Mouse (Mus musculus): ENCODE measurements at regions not wholly inside any gene's neighbourhood (a gene's known extent, or its start where the extent isn't known, plus 50 kb on each side); places are given as distances from the start of the nearest gene placed in this dataset.

DNA sequence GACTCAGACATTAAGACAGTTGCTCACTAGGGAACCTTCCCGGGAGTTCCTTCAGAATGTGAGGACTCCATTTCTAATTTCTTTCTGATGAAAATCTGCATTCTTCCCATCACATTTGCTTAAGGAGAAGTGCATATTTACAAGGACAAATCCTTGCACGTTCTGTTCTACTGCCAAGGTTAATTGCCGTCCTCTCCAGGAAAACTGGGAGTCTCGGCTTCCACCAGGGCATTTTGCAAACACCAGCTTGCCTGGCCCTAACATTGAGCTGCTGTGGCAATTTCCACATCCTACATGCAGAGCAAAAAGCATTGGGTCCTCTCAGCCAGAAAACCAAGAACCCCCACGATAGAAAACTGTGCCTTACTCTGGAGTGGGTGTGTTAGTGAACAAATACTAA, 91.5 kb upstream of the Noct start:
- Histone ChIP-seq H3K27ac (no peak overlapping the region), H3K4me1 (peaks cover 15% of the 10 kb centered on the region), H3K9me3 (replicated peaks) (no peaks in the 10 kb centered on the region; the same call in 1 of the 2 replicates), H3K9ac (no peak overlapping the region), H3K4me2 (no peak overlapping the region), H3K36me3 (ENCODE audit: poor library complexity, severe bottlenecking) (no peaks in the 10 kb centered on the region), H3K4me3 (no peak overlapping the region), H3K27me3 (no peaks in the 10 kb centered on the region)
- no peak for ATAC-seq
- WGBS, result 92% methylated on average over 5 of the region's 5 CpGs

DNA sequence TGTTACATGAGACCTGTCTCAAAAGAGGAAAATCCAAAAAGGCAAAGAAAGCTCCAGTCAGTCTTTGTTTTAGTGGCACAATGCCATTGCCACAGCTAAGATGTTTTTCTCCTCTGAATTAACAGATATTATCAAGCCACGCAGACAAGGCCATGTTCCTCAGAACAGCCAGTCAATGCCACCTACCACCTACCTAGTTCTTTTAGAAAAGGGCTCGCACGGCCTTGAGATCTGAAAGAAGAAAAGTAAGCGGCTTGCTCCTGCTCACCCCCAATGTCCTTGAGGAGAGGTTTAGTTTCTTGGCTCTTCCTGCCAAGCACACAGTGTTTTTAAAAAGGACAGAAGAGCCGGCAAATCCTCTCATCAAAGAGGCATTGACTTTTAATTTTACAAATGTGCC, 88.7 kb upstream of the Noct start:
- Histone ChIP-seq H3K27ac (no peak overlapping the region), H3K4me3 (no peak overlapping the region), H3K4me2 (no peak overlapping the region), H3K4me1 (peaks cover 16% of the 10 kb centered on the region), H3K36me3 (ENCODE audit: poor library complexity, severe bottlenecking) (no peaks in the 10 kb centered on the region), H3K27me3 (no peaks in the 10 kb centered on the region), H3K9ac (no peak overlapping the region), H3K9me3 (replicated peaks) (no peaks in the 10 kb centered on the region; the same call in 1 of the 2 replicates)
- 52% methylated on average over 5 of the region's 5 CpGs for WGBS
- ATAC-seq, result no peak

DNA sequence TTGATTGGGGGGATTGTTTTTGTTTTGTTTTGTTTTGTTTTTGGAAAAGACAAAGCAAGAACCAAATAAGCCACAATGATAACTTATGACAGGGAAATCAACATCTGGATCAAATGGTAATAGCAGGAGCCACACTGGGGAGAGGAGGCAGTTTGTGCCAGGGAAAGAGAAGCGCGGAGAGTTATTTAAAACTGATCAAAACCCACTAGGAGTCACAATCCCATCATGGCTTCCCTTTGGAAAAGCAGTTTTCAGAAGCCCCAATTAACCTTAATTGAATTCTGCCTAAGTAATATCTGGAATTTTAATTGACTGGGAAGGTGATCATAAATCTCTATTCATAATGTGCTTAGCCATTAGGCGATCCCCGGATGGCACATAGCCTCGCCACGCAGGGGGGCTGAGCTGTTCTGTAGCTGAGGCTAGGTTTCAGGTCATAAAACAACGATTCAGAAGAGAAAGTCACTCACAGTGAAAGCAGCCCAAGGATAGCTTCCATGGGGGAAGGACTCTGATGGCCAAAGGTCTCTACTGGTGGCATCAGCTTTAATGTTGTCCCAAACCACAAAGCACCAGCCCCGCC, 86.4 kb upstream of the Noct start:
- Histone ChIP-seq H3K27ac (no peak overlapping the region), H3K27me3 (no peaks in the 10 kb centered on the region), H3K9ac (no peak overlapping the region), H3K4me2 (no peak overlapping the region), H3K4me3 (no peak overlapping the region), H3K9me3 (replicated peaks) (no peaks in the 10 kb centered on the region), H3K36me3 (ENCODE audit: poor library complexity, severe bottlenecking) (no peaks in the 10 kb centered on the region), H3K4me1 (peaks cover 21% of the 10 kb centered on the region)
- WGBS, result 49% methylated on average over 8 of the region's 8 CpGs
- no peak for ATAC-seq

DNA sequence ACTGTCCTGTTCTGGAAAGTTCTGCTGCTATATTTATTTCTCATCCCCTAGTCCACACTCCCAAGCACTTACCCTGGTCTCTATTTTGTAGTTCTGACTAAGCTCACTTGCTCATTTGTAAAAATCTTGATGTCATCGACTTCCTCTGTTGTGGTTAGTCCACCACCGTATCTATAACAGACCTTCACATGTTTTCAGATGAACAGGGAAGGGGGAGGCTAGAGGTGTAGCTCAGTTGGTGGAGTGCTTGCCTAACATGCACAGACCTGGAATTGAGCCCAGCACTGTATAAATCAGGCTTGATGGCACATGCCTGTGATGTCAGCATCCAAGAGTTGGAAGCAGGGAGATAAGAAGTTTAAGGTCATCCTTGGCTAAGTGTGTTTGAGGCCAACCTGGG, 78.3 kb upstream of the Noct start:
- Histone ChIP-seq H3K36me3 (ENCODE audit: poor library complexity, severe bottlenecking) (no peaks in the 10 kb centered on the region), H3K27me3 (no peaks in the 10 kb centered on the region), H3K27ac (no peak overlapping the region), H3K9me3 (replicated peaks) (no peaks in the 10 kb centered on the region), H3K4me2 (no peak overlapping the region), H3K4me3 (no peak overlapping the region), H3K9ac (no peak overlapping the region), H3K4me1 (0 out of 2 replicates have a peak, but pooled peaks cover 5% of the 10 kb centered on the region)
- 91% methylated on average over 2 of the region's 2 CpGs for WGBS
- no peak for ATAC-seq

DNA sequence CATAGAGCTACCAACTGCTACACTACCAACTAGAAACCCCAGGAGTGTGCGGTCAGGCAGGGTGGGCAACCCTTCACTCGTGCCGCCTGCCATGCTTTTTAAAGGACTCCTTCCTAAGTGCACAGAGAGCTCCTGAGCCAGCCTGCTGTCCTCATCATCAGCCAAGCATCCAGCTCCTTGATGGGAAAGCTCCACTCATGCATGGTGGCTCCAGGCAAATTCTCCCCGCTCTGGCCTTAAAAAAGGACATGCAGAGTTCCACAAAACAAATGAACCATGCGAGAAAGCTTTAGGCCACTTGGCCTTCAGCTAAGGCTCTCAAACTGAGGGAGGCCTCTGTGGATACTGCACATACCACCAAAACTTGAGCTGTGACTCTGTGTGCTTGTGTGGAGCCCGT, 74.2 kb upstream of the Noct start:
- Histone ChIP-seq H3K9ac (no peak overlapping the region), H3K4me3 (no peak overlapping the region), H3K27me3 (no peaks in the 10 kb centered on the region), H3K4me2 (no peak overlapping the region), H3K4me1 (no peaks in the 10 kb centered on the region), H3K9me3 (replicated peaks) (no peaks in the 10 kb centered on the region), H3K27ac (no peak overlapping the region), H3K36me3 (ENCODE audit: poor library complexity, severe bottlenecking) (no peaks in the 10 kb centered on the region)
- WGBS, result 81% methylated on average over 6 of the region's 6 CpGs
- ATAC-seq, result no peak

DNA sequence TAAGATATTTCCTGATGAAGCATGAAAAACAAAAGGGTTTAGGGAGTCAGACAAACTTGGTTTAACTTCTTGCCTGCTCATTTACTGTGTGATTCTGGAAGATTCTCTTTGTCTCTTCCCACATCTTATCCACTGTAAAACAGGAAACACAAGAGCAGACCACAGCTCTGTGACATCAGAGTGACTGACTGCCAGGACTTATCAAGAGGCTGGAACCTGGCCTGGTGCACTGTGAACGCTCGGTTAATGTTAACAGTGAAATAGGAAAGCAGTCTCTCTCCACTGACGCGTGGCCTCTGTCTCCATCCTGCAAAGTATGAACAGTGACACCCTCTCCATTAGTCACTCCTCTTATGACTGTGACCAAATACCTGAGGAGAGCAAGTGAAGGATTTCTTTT, 73.1 kb upstream of the Noct start:
- no peak for ATAC-seq
- H3K27ac ChIP-seq, result no peak overlapping the region
- WGBS, result 87% methylated on average over 4 of the region's 4 CpGs
- H3K9me3 ChIP-seq (replicated peaks), result no peaks in the 10 kb centered on the region
- H3K4me2 ChIP-seq, result no peak overlapping the region
- no peaks in the 10 kb centered on the region for H3K4me1 ChIP-seq
- no peaks in the 10 kb centered on the region for H3K27me3 ChIP-seq
- H3K9ac ChIP-seq, result no peak overlapping the region
- H3K36me3 ChIP-seq (ENCODE audit: poor library complexity, severe bottlenecking), result no peaks in the 10 kb centered on the region
- H3K4me3 ChIP-seq, result no peak overlapping the region

DNA sequence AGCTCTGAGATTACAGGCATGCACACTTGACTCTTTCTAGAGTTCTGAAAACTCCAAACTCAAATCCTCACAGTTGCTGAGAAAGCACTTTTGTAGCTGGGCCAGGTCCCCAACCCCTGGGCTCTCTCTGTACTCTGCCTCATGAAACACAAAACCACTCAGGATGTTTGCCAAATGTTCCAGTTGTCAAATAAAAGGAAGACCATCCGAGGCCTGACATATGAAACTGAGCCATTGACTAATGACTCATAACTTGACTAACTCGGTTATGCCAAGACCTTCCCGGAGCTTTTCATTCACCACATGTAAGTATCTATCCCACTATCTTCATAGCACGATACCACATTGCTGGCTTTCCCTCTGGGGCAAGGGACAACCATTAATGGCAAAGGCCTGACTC, 68.6 kb upstream of the Noct start:
- Histone ChIP-seq H3K27ac (no peak overlapping the region), H3K4me2 (no peak overlapping the region), H3K4me3 (no peak overlapping the region), H3K27me3 (no peaks in the 10 kb centered on the region), H3K36me3 (ENCODE audit: poor library complexity, severe bottlenecking) (no peaks in the 10 kb centered on the region), H3K9ac (no peak overlapping the region), H3K9me3 (replicated peaks) (no peaks in the 10 kb centered on the region), H3K4me1 (peaks cover 12% of the 10 kb centered on the region)
- 85% methylated on average over 4 of the region's 4 CpGs for WGBS
- no peak for ATAC-seq

DNA sequence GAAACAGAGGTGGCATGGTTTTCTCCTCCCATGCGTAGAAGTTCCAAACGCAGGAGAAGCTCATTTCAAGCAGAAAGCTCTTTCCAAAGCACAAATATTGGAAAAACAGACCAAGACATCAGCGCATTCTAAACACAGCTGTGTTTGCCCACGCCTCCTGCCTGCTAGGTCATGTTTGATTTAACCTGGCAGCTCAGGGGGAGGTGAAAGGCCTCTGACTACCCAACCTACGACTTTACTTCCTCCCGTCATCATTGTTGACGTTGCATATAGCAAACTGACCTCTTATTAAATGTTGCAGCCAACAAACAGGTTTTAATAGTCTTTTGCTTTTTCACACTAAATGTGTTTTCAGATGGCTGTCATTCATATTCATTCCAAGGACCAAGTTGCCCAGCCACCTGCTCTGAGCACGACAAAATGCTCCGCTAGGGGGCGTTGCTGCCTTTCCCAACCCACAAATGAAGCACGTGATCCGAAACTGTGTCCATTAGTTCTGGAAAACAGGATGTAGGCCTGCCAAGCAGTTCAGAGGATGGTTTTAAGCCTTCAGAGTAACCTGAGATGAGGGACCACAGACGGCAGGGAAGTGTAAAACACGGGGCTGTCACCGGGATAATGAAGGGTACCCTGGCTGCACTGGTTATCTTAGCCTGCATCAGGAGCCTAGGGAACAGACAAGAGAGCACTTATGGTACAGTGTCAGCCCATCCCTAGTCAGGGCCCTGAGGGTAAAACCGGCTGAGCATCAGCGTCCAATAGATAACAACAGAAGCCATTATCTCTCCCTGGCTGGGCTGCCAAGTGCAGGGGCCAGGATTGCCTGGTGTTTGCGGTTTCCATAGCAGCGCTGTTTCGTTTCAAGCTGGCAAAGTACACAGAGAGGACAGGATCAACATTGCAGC, 67.6 kb upstream of the Noct start:
- Histone ChIP-seq H3K9me3 (replicated peaks) (no peaks in the 10 kb centered on the region), H3K4me1 (peaks cover 14% of the 10 kb centered on the region), H3K36me3 (ENCODE audit: poor library complexity, severe bottlenecking) (no peaks in the 10 kb centered on the region), H3K4me2 (peak overlapping the region; percentile 10; the same call in 1 of the 2 replicates), H3K9ac (no peak overlapping the region), H3K4me3 (no peak overlapping the region), H3K27me3 (no peaks in the 10 kb centered on the region), H3K27ac (peak overlapping the region; percentile 42)
- ATAC-seq, result peak; percentile 84
- 53% methylated on average over 20 of the region's 20 CpGs for WGBS

DNA sequence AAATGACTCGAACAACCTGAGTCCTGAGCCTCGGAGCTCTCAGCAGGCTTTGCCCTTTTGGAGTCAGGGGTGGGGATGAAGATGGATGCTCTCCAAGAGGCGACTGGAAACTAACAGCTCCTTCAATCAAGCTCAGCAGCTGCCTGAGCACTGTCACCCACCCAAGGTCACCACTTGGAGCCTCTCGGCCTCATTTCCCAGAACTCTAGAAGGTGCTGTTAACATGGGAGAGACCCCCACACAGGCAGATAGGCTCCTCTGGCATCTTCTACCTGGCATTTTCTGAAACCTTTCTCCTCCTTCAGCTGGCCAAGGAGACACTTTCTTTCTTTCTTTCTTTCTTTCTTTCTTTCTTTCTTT, 67.0 kb upstream of the Noct start:
- Histone ChIP-seq H3K4me3 (no peak overlapping the region), H3K4me2 (peak overlapping the region; percentile 10; the same call in 1 of the 2 replicates), H3K36me3 (ENCODE audit: poor library complexity, severe bottlenecking) (no peaks in the 10 kb centered on the region), H3K9me3 (replicated peaks) (no peaks in the 10 kb centered on the region), H3K9ac (no peak overlapping the region), H3K27ac (peak overlapping the region; percentile 3; the same call in 1 of the 2 replicates), H3K4me1 (peaks cover 14% of the 10 kb centered on the region), H3K27me3 (no peaks in the 10 kb centered on the region)
- WGBS, result 41% methylated on average over 4 of the region's 4 CpGs
- peak; percentile 15; the same call in 1 of the 2 replicates for ATAC-seq

DNA sequence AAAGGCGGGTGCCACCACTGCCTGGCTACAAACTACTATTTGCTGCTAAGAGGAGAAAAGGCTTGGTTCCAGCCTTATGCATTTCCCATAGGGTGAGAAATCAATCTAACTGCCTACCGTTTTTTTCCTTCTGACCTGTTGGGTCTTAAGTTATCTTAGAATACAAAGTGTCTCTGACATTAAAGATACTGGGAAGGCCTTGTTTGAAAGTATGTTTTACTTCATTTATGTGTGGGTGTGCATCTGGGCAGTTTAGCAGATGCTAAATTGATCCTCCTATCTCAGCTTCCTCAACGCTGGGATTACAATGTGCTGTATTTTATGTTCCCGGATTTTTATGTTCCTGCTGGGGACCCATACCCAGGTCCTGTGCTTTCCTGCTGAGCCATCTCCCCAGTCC, 65.8 kb upstream of the Noct start:
- Histone ChIP-seq H3K4me1 (peaks cover 14% of the 10 kb centered on the region), H3K9ac (no peak overlapping the region), H3K27ac (no peak overlapping the region), H3K4me3 (no peak overlapping the region), H3K4me2 (no peak overlapping the region), H3K36me3 (ENCODE audit: poor library complexity, severe bottlenecking) (no peaks in the 10 kb centered on the region), H3K27me3 (no peaks in the 10 kb centered on the region), H3K9me3 (replicated peaks) (no peaks in the 10 kb centered on the region)
- ATAC-seq, result no peak
- WGBS, result 79% methylated on average over 4 of the region's 4 CpGs

DNA sequence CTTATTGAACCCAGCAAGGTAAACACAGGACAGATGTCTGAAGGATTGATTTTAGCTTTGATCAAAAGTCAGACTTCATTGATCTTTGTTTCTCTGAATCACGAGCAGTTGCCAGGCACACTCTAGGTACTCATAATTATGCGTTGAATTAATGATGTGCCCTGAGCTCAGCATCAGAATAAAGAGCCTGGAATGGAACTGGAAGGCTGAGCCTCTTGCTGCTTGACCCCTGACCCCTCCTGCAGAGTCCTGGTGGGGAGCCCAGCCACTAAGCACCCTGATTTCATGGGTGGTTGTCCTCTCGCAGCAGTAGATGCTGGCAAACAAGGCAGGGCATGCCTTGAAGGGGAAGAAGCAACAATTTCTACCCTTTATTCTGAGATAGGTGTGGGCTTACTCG, 64.9 kb upstream of the Noct start:
- Histone ChIP-seq H3K36me3 (ENCODE audit: poor library complexity, severe bottlenecking) (no peaks in the 10 kb centered on the region), H3K9ac (no peak overlapping the region), H3K9me3 (replicated peaks) (no peaks in the 10 kb centered on the region), H3K27ac (no peak overlapping the region), H3K4me3 (no peak overlapping the region), H3K4me1 (peaks cover 14% of the 10 kb centered on the region), H3K27me3 (no peaks in the 10 kb centered on the region), H3K4me2 (no peak overlapping the region)
- no peak for ATAC-seq
- WGBS, result 26% methylated on average over 4 of the region's 4 CpGs

DNA sequence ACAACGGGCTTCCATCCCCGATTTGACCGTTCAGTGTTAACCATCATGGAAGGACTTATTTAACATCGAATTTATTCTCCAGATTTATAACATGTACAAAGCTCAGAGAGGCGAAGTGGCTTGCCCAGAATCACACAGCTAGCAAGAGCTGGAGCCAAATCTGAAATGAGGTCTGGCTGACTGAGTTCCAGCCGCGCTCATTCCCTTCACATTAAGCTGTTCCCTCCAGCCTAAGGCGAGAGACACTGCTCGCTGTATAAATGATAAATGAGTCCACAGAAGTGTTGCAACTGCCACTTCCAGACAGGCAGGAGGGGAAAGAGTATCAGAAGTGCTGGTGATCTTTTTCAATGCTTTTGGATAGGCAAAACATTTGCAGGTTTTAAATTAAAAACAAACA, 64.4 kb upstream of the Noct start:
- H3K9me3 ChIP-seq (replicated peaks), result no peaks in the 10 kb centered on the region
- H3K4me3 ChIP-seq, result no peak overlapping the region
- H3K27me3 ChIP-seq, result no peaks in the 10 kb centered on the region
- no peak overlapping the region for H3K9ac ChIP-seq
- no peaks in the 10 kb centered on the region for H3K36me3 ChIP-seq (ENCODE audit: poor library complexity, severe bottlenecking)
- H3K27ac ChIP-seq, result no peak overlapping the region
- H3K4me2 ChIP-seq, result no peak overlapping the region
- H3K4me1 ChIP-seq, result peaks cover 14% of the 10 kb centered on the region
- 64% methylated on average over 9 of the region's 9 CpGs for whole genome bisulfite sequencing
- no peak for ATAC-seq

Measured in forebrain, embryonic 13.5 days (tissue).